In the genomic region with DNA sequence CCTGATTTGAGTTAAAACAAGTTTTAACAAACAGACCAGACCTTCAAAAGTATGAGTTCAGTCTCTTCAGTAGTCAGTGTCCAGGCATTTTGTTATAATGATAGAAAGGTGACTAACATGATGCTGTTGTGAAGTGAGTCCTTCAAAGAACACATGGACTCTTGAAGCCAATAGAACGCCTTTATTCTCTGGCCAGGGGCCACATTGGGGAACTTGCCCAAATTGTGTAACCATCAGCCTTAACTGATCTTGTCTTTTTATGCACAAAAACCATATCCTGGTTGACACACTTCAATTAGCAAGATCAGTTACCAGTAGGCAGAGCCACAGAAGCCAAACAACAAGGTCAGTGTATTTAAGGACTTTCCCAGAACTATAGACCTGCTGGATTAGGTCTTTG, we compare ENCODE assay signal across 27 mouse cellular contexts.
DNase-seq lines count a peak whose midpoint lies in the region; ATAC-seq and TF ChIP-seq lines count a peak whose summit lies in the region.
"Had no signal": no experiment of that assay in that cellular context is flagged by ENCODE, and none has a peak within 500 bp of the region (broad histone marks: within the 10 kb centered on the region; RNA-seq: fewer than 3 reads in every experiment).

No protein-coding gene starts in this region.

- ATAC-seq in stomach, embryonic 16.5 days (ENCODE audit: insufficient read depth, low FRiP score): no peak
- no peak for ATAC-seq in stomach, postnatal 0 days (ENCODE audit: low FRiP score, low TSS enrichment)
- ATAC-seq in granulocyte monocyte progenitor cell, adult 5-6 weeks (replicated peaks; ENCODE audit: poor library complexity, severe bottlenecking): peak; percentile 63
- peak; percentile 70 for ATAC-seq in monocyte, adult 5-6 weeks (replicated peaks; ENCODE audit: insufficient number of reproducible peaks, low FRiP score, low TSS enrichment, poor library complexity, severe bottlenecking)
- ATAC-seq in cerebellum, adult (ENCODE audit: insufficient number of reproducible peaks, low FRiP score, low TSS enrichment): no peak
- ATAC-seq: forebrain, embryonic 15.5 days; Patski had no signal

- H3K4me2 ChIP-seq in stomach, embryonic 16.5 days (ENCODE audit: low read depth, low read length): no peak overlapping the region
- H3K4me2 ChIP-seq in stomach, postnatal 0 days (replicated peaks; ENCODE audit: low read depth): no peak overlapping the region
- H3K4me2 ChIP-seq: embryonic facial prominence, embryonic 13.5 days; forebrain, embryonic 12.5 days; forebrain, embryonic 15.5 days; heart, embryonic 13.5 days; hindbrain, embryonic 15.5 days had no signal

- no peak for TF ChIP-seq EP300 in stomach, postnatal 0 days (optimal IDR thresholded peaks at IDR 0.05)

- H3K27me3 ChIP-seq in stomach, embryonic 16.5 days (ENCODE audit: control insufficient read depth, insufficient read depth, low read length): no peaks in the 10 kb centered on the region
- no peaks in the 10 kb centered on the region for H3K27me3 ChIP-seq in stomach, postnatal 0 days (ENCODE audit: control insufficient read depth, insufficient read depth, low read length)
- no peaks in the 10 kb centered on the region for H3K27me3 ChIP-seq in embryonic facial prominence, embryonic 10.5 days (replicated peaks; ENCODE audit: low read depth, poor library complexity, severe bottlenecking)
- H3K27me3 ChIP-seq: CH12.LX; embryonic facial prominence, embryonic 13.5 days; forebrain, embryonic 12.5 days; forebrain, embryonic 15.5 days; heart, embryonic 13.5 days; hindbrain, embryonic 15.5 days; Patski had no signal

- H3K4me1 ChIP-seq in stomach, embryonic 16.5 days (ENCODE audit: control insufficient read depth, insufficient read depth, low read length): peaks cover 28% of the 10 kb centered on the region
- no peaks in the 10 kb centered on the region; the same call in 1 of the 2 replicates for H3K4me1 ChIP-seq in stomach, postnatal 0 days (replicated peaks; ENCODE audit: control insufficient read depth, insufficient read depth)
- H3K4me1 ChIP-seq in embryonic facial prominence, embryonic 10.5 days: no peaks in the 10 kb centered on the region

- no peak overlapping the region for H3K4me3 ChIP-seq in stomach, embryonic 16.5 days (replicated peaks; ENCODE audit: low read length)
- H3K4me3 ChIP-seq in stomach, postnatal 0 days (ENCODE audit: low read depth, low read length): no peak overlapping the region
- no peak overlapping the region for H3K4me3 ChIP-seq in embryonic facial prominence, embryonic 10.5 days
- H3K4me3 ChIP-seq: embryonic facial prominence, embryonic 13.5 days; erythroblast, embryonic 14.5 days; forebrain, embryonic 12.5 days; forebrain, embryonic 15.5 days; heart, adult 2 months; heart, embryonic 10.5 days; heart, embryonic 13.5 days; hindbrain, embryonic 15.5 days had no signal

- no peaks in the 10 kb centered on the region for H3K36me3 ChIP-seq in stomach, embryonic 16.5 days (ENCODE audit: control insufficient read depth, insufficient read depth, low read length)
- no peaks in the 10 kb centered on the region for H3K36me3 ChIP-seq in stomach, postnatal 0 days (ENCODE audit: control insufficient read depth, insufficient read depth, low read length)
- H3K36me3 ChIP-seq in embryonic facial prominence, embryonic 10.5 days (replicated peaks): peaks cover 33% of the 10 kb centered on the region
- H3K36me3 ChIP-seq: forebrain, embryonic 15.5 days; G1E; hindbrain, embryonic 15.5 days had no signal

- H3K27ac ChIP-seq in stomach, embryonic 16.5 days (ENCODE audit: low read length): peak overlapping the region; percentile 53; the same call in 1 of the 2 replicates
- no peak overlapping the region for H3K27ac ChIP-seq in stomach, postnatal 0 days (replicated peaks)
- H3K27ac ChIP-seq in embryonic facial prominence, embryonic 10.5 days (replicated peaks): no peak overlapping the region
- H3K27ac ChIP-seq: embryonic facial prominence, embryonic 13.5 days; forebrain, embryonic 12.5 days; forebrain, embryonic 15.5 days; heart, adult 2 months; heart, embryonic 10.5 days; heart, embryonic 13.5 days; hindbrain, embryonic 15.5 days had no signal

- DNase-seq in adrenal gland, postnatal 14 days: peak; percentile 49
- no peak for DNase-seq in adrenal gland, postnatal 4 days (ENCODE audit: low spot score in 2 of 2)
- no peak for DNase-seq in stomach, postnatal 0 days (ENCODE audit: low spot score)
- DNase-seq in embryonic facial prominence, embryonic 10.5 days (ENCODE audit: low spot score): no peak
- DNase-seq: adrenal gland, postnatal 10 days; B cell, adult 2 months; cerebellum, adult 18-20 months; cerebellum, adult 9-10 months; cerebellum, postnatal 14 days; gastrocnemius, postnatal 25 days; heart, adult 2 months; heart, postnatal 14 days; heart, postnatal 4 days had no signal

- no peaks in the 10 kb centered on the region for H3K9me3 ChIP-seq in stomach, embryonic 16.5 days (replicated peaks; ENCODE audit: control insufficient read depth, low read length)
- H3K9me3 ChIP-seq in stomach, postnatal 0 days (ENCODE audit: control insufficient read depth, low read length): no peaks in the 10 kb centered on the region
- H3K9me3 ChIP-seq in embryonic facial prominence, embryonic 10.5 days: no peaks in the 10 kb centered on the region
- H3K9me3 ChIP-seq: embryonic facial prominence, embryonic 13.5 days; forebrain, embryonic 12.5 days; forebrain, embryonic 15.5 days; heart, embryonic 10.5 days; heart, embryonic 13.5 days; hindbrain, embryonic 15.5 days had no signal

- 91% methylated on average over 1 of the region's 1 CpGs for WGBS in stomach, embryonic 16.5 days
- WGBS in stomach, postnatal 0 days: 86% methylated on average over 1 of the region's 1 CpGs
- WGBS in embryonic facial prominence, embryonic 10.5 days: 96% methylated on average over 1 of the region's 1 CpGs

- no peak for TF ChIP-seq CTCF in stomach, postnatal 0 days (IDR thresholded peaks at IDR 0.05; ENCODE audit: low read depth)

- no peak overlapping the region for H3K9ac ChIP-seq in stomach, embryonic 16.5 days (ENCODE audit: low read length)
- no peak overlapping the region for H3K9ac ChIP-seq in stomach, postnatal 0 days (ENCODE audit: low read length)
- H3K9ac ChIP-seq: embryonic facial prominence, embryonic 13.5 days; forebrain, embryonic 12.5 days; forebrain, embryonic 15.5 days; heart, embryonic 13.5 days; hindbrain, embryonic 15.5 days had no signal

Comparison
In these comparisons a context has a peak if more than half of its experiments do, and no peak if none do; other contexts are left out.
1. ATAC-seq: peak in granulocyte monocyte progenitor cell, adult 5-6 weeks (single experiment) and monocyte, adult 5-6 weeks (single experiment); none in stomach, embryonic 16.5 days (single experiment), stomach, postnatal 0 days (single experiment) and cerebellum, adult (single experiment).